8 mouse cellular contexts compared by ENCODE assay signal in genomic region chr11:4451116-4451515, GRCm38 (mm10). TPM values are rescaled to one million over a fixed set of nuclear protein-coding genes. Genes with fewer than 3 reads are reported as not detected.
DNase-seq lines count a peak whose midpoint lies in the region.

No protein-coding gene starts in this region.

- DNase-seq in cerebellum, postnatal 14 days: peak; percentile 68 to 76
- DNase-seq in cerebellum, adult 11 months: no peak
- DNase-seq in A20 (ENCODE audit: low read depth, low spot score): peak; percentile 68
- DNase-seq in adrenal gland, postnatal 14 days: peak; percentile 72
- peak; percentile 40 to 59 for DNase-seq in frontal cortex, postnatal 36 days (ENCODE audit: low spot score in 2 of 2)
- peak; percentile 17 for DNase-seq in layer of hippocampus, adult 9-10 months (ENCODE audit: low spot score)
- DNase-seq in lung, postnatal 25 days (ENCODE audit: low spot score): peak; percentile 49
- peak; percentile 35 to 70 for DNase-seq in spleen, postnatal 10 days (ENCODE audit: low spot score in 2 of 2)

RNA-seq across cellular contexts. Expression of gene Hormad2, which starts 10.2 kb away (rescaled TPM):
- 0.38 and 2.3 TPM in 2 replicates for total RNA-seq in adrenal gland, postnatal 14 days (2021)
